Mouse (Mus musculus): ENCODE measurements around the gene Slc30a1.

DNA sequence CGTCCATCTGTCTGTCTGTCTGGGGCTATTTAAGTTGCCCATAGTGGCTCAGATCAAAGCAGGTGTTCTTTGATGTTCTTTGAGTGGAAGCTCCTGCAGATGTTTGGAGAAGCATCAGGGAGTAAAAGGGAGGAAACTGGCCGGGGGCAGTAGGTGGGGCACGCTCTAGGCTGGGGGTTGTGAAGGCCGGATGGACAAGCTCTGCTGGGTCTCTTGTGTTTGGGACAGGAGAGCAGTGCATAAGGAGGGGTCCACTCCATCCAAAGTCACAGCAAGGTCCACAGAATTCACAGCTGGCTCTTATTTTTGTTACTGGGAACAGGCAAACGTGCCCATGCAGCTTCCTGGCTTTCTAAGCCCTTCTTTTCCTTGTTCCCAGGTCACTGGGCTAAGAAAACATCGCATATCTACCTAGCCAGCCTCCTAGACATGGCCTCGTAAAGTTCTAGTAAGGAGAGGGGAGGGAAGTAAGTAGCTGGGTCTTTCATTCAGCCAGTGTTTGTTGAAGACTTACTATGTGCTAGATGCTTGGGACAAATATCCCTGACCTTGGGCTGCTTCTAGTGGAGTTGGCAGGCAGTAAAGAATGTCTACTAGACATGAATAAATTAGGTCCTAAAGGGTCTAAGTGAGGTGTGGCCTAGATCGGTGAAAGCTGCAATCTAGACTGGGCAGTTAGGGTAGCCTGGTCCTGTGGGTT is 25.9 kb downstream of the Slc30a1 start:
- TF ChIP-seq CTCF (IDR thresholded peaks at IDR 0.05; ENCODE audit: borderline replicate concordance, extremely low read depth, insufficient read depth, insufficient read length): no peak
- no peak for TF ChIP-seq POLR2A (IDR thresholded peaks at IDR 0.05; ENCODE audit: borderline replicate concordance, extremely low read depth, insufficient read depth, insufficient read length, poor library complexity, severe bottlenecking)

Data from brain, embryonic 14.5 days (tissue).